Mouse (Mus musculus) MEL (cell line): ENCODE results near the gene Prkch.

Source experiments
- CTCF ChIP-seq, 3 experiments: IDR thresholded peaks in 2 of 3; conservative IDR thresholded peaks in 1 of 3; 2 replicates each; pipeline ENCODE4 v1.5.1; 2011 to 2012; ENCODE audit warnings: low read length in 3 of 3, low read depth in 2 of 3, mild to moderate bottlenecking in 2 of 3, improper control_type of control experiment in 1 of 3, inconsistent platforms in 1 of 3, mixed read lengths in 1 of 3, moderate library complexity in 1 of 3; ENCODE audit not compliant: control insufficient read depth in 1 of 3, insufficient read depth in 1 of 3, poor library complexity in 1 of 3, severe bottlenecking in 1 of 3
- GATA1 ChIP-seq: IDR thresholded peaks from 2 replicates; pipeline ENCODE4 v1.6.1; 2011; ENCODE audit warnings: low read depth, low read length, improper control_type of control experiment
- HCFC1 ChIP-seq: IDR thresholded peaks from 2 replicates; pipeline ENCODE4 v1.6.1; 2012; ENCODE audit warnings: low read depth, mild to moderate bottlenecking, inconsistent platforms, low read length, improper control_type of control experiment, moderate library complexity
- MAX ChIP-seq: IDR thresholded peaks from 2 replicates; pipeline ENCODE4 v1.6.1; 2011; ENCODE audit warnings: low read length, improper control_type of control experiment
- NRF1 ChIP-seq: IDR thresholded peaks from 2 replicates; pipeline ENCODE4 v1.6.1; 2014; ENCODE audit warnings: low read depth, mild to moderate bottlenecking, inconsistent platforms, low read length, improper control_type of control experiment, moderate library complexity; ENCODE audit not compliant: poor library complexity, insufficient read depth, severe bottlenecking
- RAD21 ChIP-seq: IDR thresholded peaks from 2 replicates; pipeline ENCODE4 v1.6.1; 2011; ENCODE audit warnings: mild to moderate bottlenecking, low read depth, low read length, improper control_type of control experiment
- TAL1 ChIP-seq: IDR thresholded peaks from 2 replicates; pipeline ENCODE4 v1.6.1; 2012; ENCODE audit warnings: mild to moderate bottlenecking, inconsistent platforms, low read length, moderate library complexity, mixed read lengths
- TCF12 ChIP-seq: IDR thresholded peaks from 2 replicates; pipeline ENCODE4 v1.6.1; 2014; ENCODE audit warnings: low read depth, mild to moderate bottlenecking, inconsistent platforms, low read length, improper control_type of control experiment, moderate library complexity
- USF1 ChIP-seq: IDR thresholded peaks from 2 replicates; pipeline ENCODE4 v1.6.1; 2014; ENCODE audit warnings: low read depth, mild to moderate bottlenecking, inconsistent platforms, low read length, improper control_type of control experiment, moderate library complexity
- ZMIZ1 ChIP-seq: IDR thresholded peaks from 2 replicates; pipeline ENCODE4 v1.6.1; 2012; ENCODE audit warnings: low read depth, mild to moderate bottlenecking, inconsistent platforms, low read length, improper control_type of control experiment, moderate library complexity

- no peak for TF ChIP-seq RAD21
- no peak for TF ChIP-seq GATA1
- no peak for TF ChIP-seq CTCF (IDR thresholded peaks at IDR 0.05 in 2 of 3, conservative IDR thresholded peaks at IDR 0.05 in 1 of 3; ENCODE audit: control insufficient read depth in 1 of 3, insufficient read depth in 1 of 3, low read depth in 2 of 3, low read length in 3 of 3, poor library complexity in 1 of 3, severe bottlenecking in 1 of 3)
- no peak for TF ChIP-seq USF1
- TF ChIP-seq TAL1, result no peak
- TF ChIP-seq MAX, result no peak
- no peak for TF ChIP-seq TCF12
- no peak for TF ChIP-seq HCFC1
- TF ChIP-seq ZMIZ1, result no peak
- TF ChIP-seq NRF1, result no peak
These were observed 148.3 kb downstream of the Prkch start for GRCm38 (mm10) chr12:73732862-73733261.
